Mouse (Mus musculus) cerebellum, adult 2 months (tissue): ENCODE measurements around the gene Slc44a4. TPM values are rescaled to one million over a fixed set of nuclear protein-coding genes. Genes with fewer than 3 reads are reported as not detected.
A peak's percentile ranks its signal among the peaks of the same experiment; 100 is the strongest.
"Not testable (repeated sequence)": the region's sequence is repeated elsewhere in the genome, so short reads cannot be mapped to it uniquely, and the experiment has no call there.

ENCODE experiments used
- DNase-seq, 2 experiments: peaks; one replicate each; pipeline ENCODE4 v3.0.0; 2021
- H3K27ac ChIP-seq: fragments of 200-500 bp; 2 replicates; pipeline ENCODE4 v1.5.1; 2012; ENCODE audit warnings: low read length, control low read depth, inconsistent platforms; ENCODE audit not compliant: insufficient read depth
- H3K27me3 ChIP-seq: fragments of 200-500 bp; 2 replicates; pipeline ENCODE4 v1.6.1; 2012; ENCODE audit warnings: inconsistent platforms, mild to moderate bottlenecking, low read length, moderate library complexity; ENCODE audit not compliant: control insufficient read depth, insufficient read depth
- H3K4me1 ChIP-seq: fragments of 200-500 bp; 2 replicates; pipeline ENCODE4 v1.6.1; 2011; ENCODE audit warnings: low read length; ENCODE audit not compliant: control insufficient read depth, insufficient read depth
- H3K4me3 ChIP-seq: fragments of 200-500 bp; replicated peaks from 2 replicates; pipeline ENCODE3; 2011; ENCODE audit warnings: mild to moderate bottlenecking, low read depth, low read length, control low read depth; ENCODE audit not compliant: insufficient read depth
- CTCF ChIP-seq: fragments of 200-500 bp; IDR thresholded peaks from 2 replicates; pipeline ENCODE4 v1.5.1; 2011; ENCODE audit warnings: low read depth, mild to moderate bottlenecking, control low read depth, low read length, moderate library complexity, borderline replicate concordance; ENCODE audit not compliant: insufficient read depth
- POLR2A ChIP-seq: fragments of 200-500 bp; IDR thresholded peaks from 2 replicates; pipeline ENCODE4 v1.6.1; 2011; ENCODE audit warnings: low read length, control low read depth, borderline replicate concordance; ENCODE audit not compliant: insufficient read depth
- WGBS: fragments of 180-500 bp; shearing (Covaris S2); methylation state at CpG from one replicate; pipeline ENCODE4 v1.1.7; 2018; 5-methylcytosine and 5-hydroxymethylcytosine counted together
- polyA plus RNA-seq: library from polyadenylated mRNA; depleted of rRNA; stranded (reverse); fragments of >200 nt; gene quantifications from 2 replicates; pipeline ENCODE4 v1.2.3, GENCODE M21; 2012

Gene Slc44a4
- polyA plus RNA-seq, 1 experiment: 0.05 TPM

GRCm38 (mm10) chr17:34955884-34956283 lies 41.6 kb downstream of the Slc44a4 start:
- DNase-seq: no peak
- no peak overlapping the region for H3K27ac ChIP-seq
- H3K4me1 ChIP-seq: peaks cover 3% of the 10 kb centered on the region
- 77% methylated on average over 3 of the region's 3 CpGs for WGBS
- no peaks in the 10 kb centered on the region for H3K27me3 ChIP-seq
- TF ChIP-seq POLR2A (no peak), CTCF (no peak)
- no peak overlapping the region for H3K4me3 ChIP-seq

- Histone ChIP-seq H3K4me1 (peaks cover 3% of the 10 kb centered on the region), H3K27me3 (no peaks in the 10 kb centered on the region), H3K4me3 (no peak overlapping the region), H3K27ac (no peak overlapping the region)
- TF ChIP-seq CTCF (no peak), POLR2A (no peak)
- 38% methylated on average over 1 of the region's 1 CpGs for WGBS
- no peak for DNase-seq
These were observed 42.1 kb downstream of the Slc44a4 start for GRCm38 (mm10) chr17:34956340-34956739.

GRCm38 (mm10) chr17:34957291-34957690 lies 43.0 kb downstream of the Slc44a4 start:
- WGBS: 8% methylated on average over 40 of the region's 40 CpGs
- not testable (repeated sequence) for H3K27me3 ChIP-seq, H3K27ac ChIP-seq, DNase-seq, H3K4me3 ChIP-seq, H3K4me1 ChIP-seq

- not testable (repeated sequence) for H3K4me1 ChIP-seq, DNase-seq
- WGBS: 12% methylated on average over 27 of the region's 40 CpGs
These were observed 43.7 kb downstream of the Slc44a4 start for GRCm38 (mm10) chr17:34957966-34958365.

GRCm38 (mm10) chr17:34958734-34959129 lies 44.5 kb downstream of the Slc44a4 start:
- not testable (repeated sequence) for H3K4me1 ChIP-seq, H3K27me3 ChIP-seq, DNase-seq, H3K27ac ChIP-seq
- WGBS: 4% methylated on average over 30 of the region's 47 CpGs
- peak overlapping the region; percentile 61 for H3K4me3 ChIP-seq

More at GRCm38 (mm10) chr17:34957966-34958365, 43.7 kb downstream of the Slc44a4 start:
- not testable (repeated sequence) for H3K27me3 ChIP-seq, H3K27ac ChIP-seq, H3K4me3 ChIP-seq

GRCm38 (mm10) chr17:34959130-34959778 lies 45.0 kb downstream of the Slc44a4 start, which contains the start of gene Hspa1b:
TSS of gene Hspa1b (minus strand) at chr17:34959238.
- whole genome bisulfite sequencing: under 1% methylated on average over 30 of the region's 32 CpGs
- peak; percentile 60; the same call in 1 of the 2 replicates for TF ChIP-seq POLR2A
- Histone ChIP-seq H3K4me3 (peak within 1 kb of the TSS; percentile 99), H3K27ac (peak within 1 kb of the TSS; percentile 81; the same call in 1 of the 2 replicates)
- peak; percentile 84 to 90 for DNase-seq
- H3K4me1 ChIP-seq, H3K27me3 ChIP-seq: not testable (repeated sequence)

GRCm38 (mm10) chr17:34959881-34960515 lies 45.7 kb downstream of the Slc44a4 start:
- no peak overlapping the region; the same call in 1 of the 2 replicates for H3K27ac ChIP-seq
- H3K4me1 ChIP-seq: peaks cover 3% of the 10 kb centered on the region; the same call in 1 of the 2 replicates
- whole genome bisulfite sequencing: 14% methylated on average over 12 of the region's 12 CpGs
- DNase-seq: no peak
- TF ChIP-seq CTCF: no peak
- TF ChIP-seq POLR2A: no peak
- H3K27me3 ChIP-seq: no peaks in the 10 kb centered on the region
- no peak overlapping the region for H3K4me3 ChIP-seq

GRCm38 (mm10) chr17:34960702-34961493 lies 46.6 kb downstream of the Slc44a4 start:
- no peak overlapping the region for H3K27ac ChIP-seq

More at GRCm38 (mm10) chr17:34960702-34961493, 46.6 kb downstream of the Slc44a4 start:
- TF ChIP-seq POLR2A (no peak), CTCF (no peak)
- H3K4me1 ChIP-seq: peaks cover 3% of the 10 kb centered on the region; the same call in 1 of the 2 replicates
- no peaks in the 10 kb centered on the region for H3K27me3 ChIP-seq
- H3K4me3 ChIP-seq: no peak overlapping the region
- no peak for DNase-seq
